Mouse (Mus musculus): ENCODE data around the gene Cep68. TPM values are rescaled to one million over a fixed set of nuclear protein-coding genes. Genes with fewer than 3 reads are reported as not detected.

The Cep68 gene
- polyA plus RNA-seq, 1 experiment from 2014 or later = 25.8 TPM

DNA sequence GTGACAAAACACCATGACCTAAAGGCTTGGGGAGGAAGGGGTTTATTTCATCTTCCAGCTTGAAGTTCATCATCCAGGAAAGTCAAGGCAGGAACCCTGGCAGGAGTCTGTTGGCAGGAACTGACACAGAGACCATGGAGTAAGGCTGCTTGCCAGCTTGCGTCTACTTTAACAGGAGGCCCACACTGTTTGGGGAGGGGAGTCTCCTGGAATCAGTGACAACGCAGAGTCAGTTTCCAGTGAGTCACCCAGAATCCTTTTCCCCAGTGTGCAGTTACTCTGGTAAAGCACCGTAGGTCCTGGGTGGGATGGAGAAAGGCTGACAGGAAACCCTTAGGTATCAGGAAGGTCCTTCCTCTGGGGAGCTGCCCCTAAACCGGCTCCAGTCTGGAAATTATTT is 5.6 kb upstream of the Cep68 start:
- Histone ChIP-seq H3K27ac (ENCODE audit: low read depth, low read length) (no peak overlapping the region), H3K4me3 (ENCODE audit: low read length) (no peak overlapping the region), H3K9me3 (ENCODE audit: control insufficient read depth, low read length) (no peaks in the 10 kb centered on the region), H3K36me3 (ENCODE audit: control insufficient read depth, insufficient read depth, low read length) (no peaks in the 10 kb centered on the region), H3K9ac (ENCODE audit: low read depth, low read length) (no peak overlapping the region), H3K4me1 (ENCODE audit: control insufficient read depth, insufficient read depth, low read depth, low read length) (no peaks in the 10 kb centered on the region), H3K4me2 (ENCODE audit: low read length) (no peak overlapping the region), H3K27me3 (replicated peaks; ENCODE audit: control insufficient read depth, insufficient read depth, low read length) (no peaks in the 10 kb centered on the region)
- 84% methylated on average over 4 of the region's 4 CpGs for WGBS
- ATAC-seq = no peak

DNA sequence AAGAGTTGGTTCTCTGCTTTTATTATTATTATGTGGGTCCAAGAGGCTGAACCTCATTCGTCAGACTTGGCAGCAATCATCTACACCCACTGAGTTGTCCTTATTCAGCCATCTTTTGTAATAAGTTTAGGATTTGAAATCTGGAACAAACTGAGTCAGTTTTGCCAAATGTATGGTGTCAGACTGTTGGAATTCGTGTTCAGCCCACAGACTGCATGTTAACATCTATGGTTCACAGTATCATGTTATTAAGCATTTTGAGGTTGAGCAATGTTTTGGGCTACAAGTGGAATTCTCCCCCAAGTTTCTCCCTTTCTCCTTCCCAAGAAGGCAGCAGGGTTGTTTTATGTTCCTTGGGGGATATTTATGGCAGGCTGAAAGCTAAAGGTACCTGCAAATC is 3.9 kb upstream of the Cep68 start:
- peaks cover 4% of the 10 kb centered on the region for H3K4me1 ChIP-seq (ENCODE audit: control insufficient read depth, insufficient read depth, low read depth, low read length)
- H3K27ac ChIP-seq (ENCODE audit: low read depth, low read length) = no peak overlapping the region
- WGBS = 77% methylated on average over 2 of the region's 2 CpGs
- H3K27me3 ChIP-seq (replicated peaks; ENCODE audit: control insufficient read depth, insufficient read depth, low read length) = no peaks in the 10 kb centered on the region
- no peak for ATAC-seq
- no peaks in the 10 kb centered on the region for H3K9me3 ChIP-seq (ENCODE audit: control insufficient read depth, low read length)
- no peak overlapping the region for H3K4me3 ChIP-seq (ENCODE audit: low read length)
- H3K36me3 ChIP-seq (ENCODE audit: control insufficient read depth, insufficient read depth, low read length) = no peaks in the 10 kb centered on the region
- H3K9ac ChIP-seq (ENCODE audit: low read depth, low read length) = no peak overlapping the region
- H3K4me2 ChIP-seq (ENCODE audit: low read length) = no peak overlapping the region

DNA sequence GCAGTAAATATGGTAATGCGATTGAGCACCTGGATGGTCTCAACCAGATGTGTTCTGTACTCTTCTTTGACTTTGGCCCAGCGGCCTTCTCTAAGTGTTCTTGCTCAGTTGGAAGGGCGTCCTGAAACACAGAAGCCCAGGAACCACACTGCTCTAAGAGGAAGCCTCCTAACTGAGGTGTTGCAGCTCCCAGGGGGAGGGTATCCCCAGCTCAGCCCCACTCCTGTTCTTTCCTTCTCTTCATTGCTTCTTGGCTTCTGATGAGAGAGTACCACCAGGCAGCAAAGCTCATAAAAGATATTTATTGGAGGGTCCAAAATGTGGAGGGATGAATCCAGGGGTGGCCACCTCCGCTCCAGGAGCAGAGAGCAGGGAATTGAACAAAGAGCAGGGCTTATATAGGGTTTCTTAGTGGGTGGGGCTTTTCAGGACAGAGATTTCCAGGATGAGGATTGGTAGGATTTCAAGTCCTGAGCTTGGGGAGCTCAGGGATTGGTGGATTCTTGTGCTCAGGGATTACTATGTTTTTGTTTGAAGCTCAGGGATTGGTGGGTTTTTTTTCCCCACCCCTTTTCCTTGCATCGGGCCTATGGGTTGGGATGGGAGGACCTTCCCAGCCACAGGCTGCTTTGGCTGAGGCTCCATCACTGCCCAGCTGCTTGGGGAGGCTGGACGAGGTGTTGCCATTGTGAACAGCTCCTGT is 1.4 kb upstream of the Cep68 start:
- ATAC-seq = no peak
- no peak overlapping the region for H3K9ac ChIP-seq (ENCODE audit: low read depth, low read length)
- peaks cover 20% of the 10 kb centered on the region for H3K4me1 ChIP-seq (ENCODE audit: control insufficient read depth, insufficient read depth, low read depth, low read length)
- 86% methylated on average over 6 of the region's 6 CpGs for WGBS
- H3K27me3 ChIP-seq (replicated peaks; ENCODE audit: control insufficient read depth, insufficient read depth, low read length) = no peaks in the 10 kb centered on the region
- no peak overlapping the region for H3K27ac ChIP-seq (ENCODE audit: low read depth, low read length)
- no peak overlapping the region for H3K4me3 ChIP-seq (ENCODE audit: low read length)
- no peaks in the 10 kb centered on the region for H3K9me3 ChIP-seq (ENCODE audit: control insufficient read depth, low read length)
- H3K4me2 ChIP-seq (ENCODE audit: low read length) = no peak overlapping the region
- no peaks in the 10 kb centered on the region for H3K36me3 ChIP-seq (ENCODE audit: control insufficient read depth, insufficient read depth, low read length)

DNA sequence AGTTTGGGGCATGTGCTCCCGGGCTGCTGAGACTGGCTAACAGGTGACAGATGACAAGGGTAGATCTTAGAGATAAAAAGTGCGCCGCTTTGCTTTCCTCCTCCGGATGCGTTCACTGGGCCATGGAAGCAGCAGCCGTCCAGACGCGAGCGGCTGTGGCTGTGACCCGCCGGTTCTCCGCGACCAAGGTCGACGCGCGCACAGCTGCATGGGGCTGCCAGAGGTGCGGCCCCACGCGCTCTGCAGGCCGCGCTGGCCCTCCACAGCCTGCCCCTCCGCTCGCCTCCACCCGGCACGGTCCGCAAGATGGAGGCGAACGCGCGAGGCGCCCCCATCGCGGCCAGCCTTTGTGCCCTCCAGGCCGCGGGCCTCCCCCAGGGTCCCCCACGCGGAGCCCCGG is 389 bp downstream of the Cep68 start:
- Histone ChIP-seq H3K27ac (ENCODE audit: low read depth, low read length) (peak overlapping the region; percentile 89), H3K9me3 (ENCODE audit: control insufficient read depth, low read length) (no peaks in the 10 kb centered on the region), H3K36me3 (ENCODE audit: control insufficient read depth, insufficient read depth, low read length) (no peaks in the 10 kb centered on the region), H3K9ac (ENCODE audit: low read depth, low read length) (peak overlapping the region; percentile 97), H3K4me1 (ENCODE audit: control insufficient read depth, insufficient read depth, low read depth, low read length) (peaks cover 20% of the 10 kb centered on the region), H3K27me3 (replicated peaks; ENCODE audit: control insufficient read depth, insufficient read depth, low read length) (no peaks in the 10 kb centered on the region), H3K4me2 (ENCODE audit: low read length) (peak overlapping the region; percentile 58), H3K4me3 (ENCODE audit: low read length) (peak overlapping the region; percentile 93)
- 0% methylated on average over 35 of the region's 39 CpGs for WGBS
- peak; percentile 78 for ATAC-seq

DNA sequence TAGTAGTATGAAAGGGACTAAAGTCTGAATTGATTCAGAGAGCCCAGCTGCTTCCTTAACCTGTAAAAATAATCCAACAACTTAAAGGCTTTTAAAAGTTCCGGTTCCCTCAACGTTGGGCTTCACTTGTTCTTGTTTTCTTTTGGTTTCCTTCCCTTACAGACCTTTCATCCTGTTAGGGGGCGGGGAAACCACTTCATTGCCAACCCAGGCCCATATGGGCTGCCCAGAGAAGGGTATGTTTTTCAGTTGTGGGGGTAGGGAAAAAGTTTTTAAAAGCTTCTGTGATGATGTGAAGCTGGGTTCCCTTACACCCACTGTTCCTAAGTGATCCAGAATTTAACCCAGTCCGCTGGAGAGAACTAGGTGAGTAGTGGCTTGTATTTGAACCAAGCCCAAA is 952 bp downstream of the Cep68 start:
- no peaks in the 10 kb centered on the region for H3K27me3 ChIP-seq (replicated peaks; ENCODE audit: control insufficient read depth, insufficient read depth, low read length)
- no peak for ATAC-seq
- H3K4me1 ChIP-seq (ENCODE audit: control insufficient read depth, insufficient read depth, low read depth, low read length) = peaks cover 20% of the 10 kb centered on the region
- no peaks in the 10 kb centered on the region for H3K36me3 ChIP-seq (ENCODE audit: control insufficient read depth, insufficient read depth, low read length)
- H3K4me2 ChIP-seq (ENCODE audit: low read length) = peak overlapping the region; percentile 58
- peak overlapping the region; percentile 93 for H3K4me3 ChIP-seq (ENCODE audit: low read length)
- WGBS = 14% methylated on average over 4 of the region's 4 CpGs
- H3K27ac ChIP-seq (ENCODE audit: low read depth, low read length) = no peak overlapping the region
- no peaks in the 10 kb centered on the region for H3K9me3 ChIP-seq (ENCODE audit: control insufficient read depth, low read length)
- 0 out of 2 replicates have a peak overlapping the region, but pooled peaks have one; percentile 15 for H3K9ac ChIP-seq (ENCODE audit: low read depth, low read length)

DNA sequence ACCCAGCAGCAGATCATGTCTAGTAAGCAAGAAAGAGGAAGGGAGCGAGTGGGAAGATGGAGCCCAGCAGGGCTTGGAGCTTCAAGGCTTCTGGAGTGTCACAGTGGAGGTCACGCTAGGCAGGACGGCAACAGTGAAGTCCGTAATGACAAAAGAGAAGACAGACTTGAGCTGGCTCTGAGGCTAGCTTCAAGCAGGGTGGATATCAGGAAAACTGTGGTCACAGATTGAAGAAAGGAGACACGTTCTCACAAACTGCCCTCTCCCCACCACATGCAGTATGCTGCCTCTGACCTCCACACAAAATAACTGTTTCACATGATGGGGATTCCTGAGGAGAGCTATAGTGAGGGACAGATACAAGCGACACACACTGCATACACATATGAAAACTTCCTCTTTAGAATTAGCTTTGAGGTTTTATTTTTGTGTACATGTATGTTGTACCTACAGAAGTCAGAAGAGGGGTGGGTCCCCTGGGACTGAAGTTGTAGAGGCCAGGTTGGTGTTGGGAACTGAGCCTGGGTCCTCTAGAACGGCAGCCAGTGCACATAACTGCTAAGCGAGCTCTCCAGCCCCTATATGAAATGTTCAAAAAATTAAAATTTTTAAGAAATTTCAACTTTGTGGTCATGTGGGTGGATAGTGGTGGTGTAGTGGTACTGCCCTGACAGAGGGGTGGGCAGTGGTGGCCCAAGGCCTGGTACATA is 1.9 kb downstream of the Cep68 start:
- H3K9me3 ChIP-seq (ENCODE audit: control insufficient read depth, low read length) = no peaks in the 10 kb centered on the region
- H3K4me1 ChIP-seq (ENCODE audit: control insufficient read depth, insufficient read depth, low read depth, low read length) = peaks cover 20% of the 10 kb centered on the region
- H3K4me2 ChIP-seq (ENCODE audit: low read length) = peak overlapping the region; percentile 58
- H3K27me3 ChIP-seq (replicated peaks; ENCODE audit: control insufficient read depth, insufficient read depth, low read length) = no peaks in the 10 kb centered on the region
- no peak overlapping the region for H3K4me3 ChIP-seq (ENCODE audit: low read length)
- H3K36me3 ChIP-seq (ENCODE audit: control insufficient read depth, insufficient read depth, low read length) = no peaks in the 10 kb centered on the region
- H3K9ac ChIP-seq (ENCODE audit: low read depth, low read length) = no peak overlapping the region
- no peak for ATAC-seq
- 68% methylated on average over 8 of the region's 8 CpGs for WGBS
- no peak overlapping the region for H3K27ac ChIP-seq (ENCODE audit: low read depth, low read length)

DNA sequence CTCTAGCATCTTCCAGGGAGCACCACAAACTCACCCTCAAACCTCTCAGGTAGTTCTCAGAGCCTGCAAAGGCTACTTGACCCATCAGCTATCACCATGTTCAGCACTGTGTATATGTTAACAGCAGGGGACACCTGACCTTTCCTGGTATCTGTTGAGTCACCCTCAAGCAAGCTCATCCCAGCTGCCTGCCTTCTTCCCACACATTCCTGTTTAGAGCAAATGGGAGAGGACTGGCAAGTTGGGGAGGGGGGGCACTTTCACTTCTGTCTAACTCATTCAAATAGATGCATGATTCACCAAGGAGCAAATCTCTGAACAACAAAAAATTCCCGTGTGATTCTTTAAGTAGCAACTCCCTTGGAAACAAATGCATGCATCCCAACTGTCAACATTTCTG is 2.6 kb downstream of the Cep68 start:
- no peak for ATAC-seq
- H3K9ac ChIP-seq (ENCODE audit: low read depth, low read length) = no peak overlapping the region
- H3K4me2 ChIP-seq (ENCODE audit: low read length) = no peak overlapping the region; the same call in 1 of the 2 replicates
- H3K36me3 ChIP-seq (ENCODE audit: control insufficient read depth, insufficient read depth, low read length) = no peaks in the 10 kb centered on the region
- WGBS = 64% methylated on average over 1 of the region's 1 CpGs
- H3K9me3 ChIP-seq (ENCODE audit: control insufficient read depth, low read length) = no peaks in the 10 kb centered on the region
- H3K4me1 ChIP-seq (ENCODE audit: control insufficient read depth, insufficient read depth, low read depth, low read length) = peaks cover 20% of the 10 kb centered on the region
- no peak overlapping the region for H3K27ac ChIP-seq (ENCODE audit: low read depth, low read length)
- no peak overlapping the region for H3K4me3 ChIP-seq (ENCODE audit: low read length)
- H3K27me3 ChIP-seq (replicated peaks; ENCODE audit: control insufficient read depth, insufficient read depth, low read length) = no peaks in the 10 kb centered on the region

DNA sequence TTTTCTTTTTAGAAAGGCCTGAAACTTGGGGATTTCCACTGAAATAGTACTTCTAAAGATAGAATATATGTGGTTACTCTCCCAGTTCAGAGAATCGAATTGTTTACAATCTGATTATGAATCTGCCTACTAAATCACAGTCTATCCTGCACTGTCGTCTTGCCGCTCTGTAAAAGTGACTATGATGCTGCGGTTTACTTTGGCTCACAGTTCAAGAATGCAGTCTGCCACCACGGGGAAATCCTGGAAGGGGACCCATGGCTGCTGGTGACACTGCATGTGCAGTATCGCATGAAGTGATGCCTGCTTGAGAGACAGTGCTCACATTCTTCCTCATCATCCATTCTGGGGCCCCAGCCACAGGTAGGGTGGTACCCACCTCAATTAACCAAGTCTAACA is 3.9 kb downstream of the Cep68 start:
- no peak for ATAC-seq

DNA sequence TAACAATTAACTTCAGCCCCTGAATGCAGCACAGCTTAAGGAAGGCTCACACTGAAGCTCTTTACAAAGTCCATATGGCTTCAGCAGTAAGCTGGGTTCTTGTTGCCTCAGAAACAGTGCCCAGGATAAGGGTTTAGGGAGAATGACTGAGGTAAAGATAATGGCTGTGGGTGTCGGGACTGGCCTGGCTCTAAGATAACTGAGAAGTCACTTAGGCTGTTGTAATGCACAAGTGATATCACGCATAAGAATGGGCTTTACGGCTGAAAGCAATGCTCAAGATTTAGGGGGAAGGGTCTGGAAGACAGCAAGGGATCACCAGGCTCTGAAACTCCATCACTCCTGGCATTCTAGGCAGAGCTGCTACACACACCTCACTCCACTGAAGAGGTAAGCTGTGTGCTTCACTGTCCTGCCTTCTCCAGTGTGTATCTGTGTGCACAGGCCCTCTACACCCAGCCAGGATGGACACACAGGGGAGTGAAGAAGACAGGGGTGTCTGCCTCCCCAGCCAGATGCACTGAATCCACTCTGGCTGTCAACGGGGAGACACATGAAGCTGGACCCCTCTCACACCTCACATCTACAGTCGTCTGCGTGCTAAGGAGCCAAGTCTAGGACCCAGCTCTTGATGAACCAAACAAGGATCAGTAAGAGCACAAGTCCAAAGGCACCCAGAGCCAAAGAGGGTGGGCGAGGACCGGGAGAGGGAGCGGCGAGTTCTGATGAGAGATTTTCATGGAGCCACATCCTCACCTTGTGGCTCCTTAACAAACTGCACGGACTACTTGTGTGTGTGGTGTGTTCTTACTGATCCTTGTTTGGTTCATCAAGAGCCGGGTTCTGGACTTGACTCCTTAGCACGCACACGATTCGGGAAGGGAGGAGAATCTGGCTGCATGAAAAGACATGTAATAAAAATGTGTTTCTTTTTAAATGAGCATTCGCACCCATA is 4.6 kb downstream of the Cep68 start:
- no peaks in the 10 kb centered on the region for H3K9me3 ChIP-seq (ENCODE audit: control insufficient read depth, low read length)
- no peak overlapping the region for H3K27ac ChIP-seq (ENCODE audit: low read depth, low read length)
- no peak overlapping the region for H3K9ac ChIP-seq (ENCODE audit: low read depth, low read length)
- no peak overlapping the region for H3K4me3 ChIP-seq (ENCODE audit: low read length)
- peaks cover 8% of the 10 kb centered on the region for H3K36me3 ChIP-seq (ENCODE audit: control insufficient read depth, insufficient read depth, low read length)
- H3K4me2 ChIP-seq (ENCODE audit: low read length) = no peak overlapping the region
- no peak for ATAC-seq
- H3K27me3 ChIP-seq (replicated peaks; ENCODE audit: control insufficient read depth, insufficient read depth, low read length) = no peaks in the 10 kb centered on the region
- H3K4me1 ChIP-seq (ENCODE audit: control insufficient read depth, insufficient read depth, low read depth, low read length) = peaks cover 20% of the 10 kb centered on the region
- 81% methylated on average over 16 of the region's 16 CpGs for WGBS

More for the DNA sequence above, 3.9 kb downstream of the Cep68 start:
- Histone ChIP-seq H3K27ac (ENCODE audit: low read depth, low read length) (no peak overlapping the region), H3K9ac (ENCODE audit: low read depth, low read length) (no peak overlapping the region), H3K4me2 (ENCODE audit: low read length) (no peak overlapping the region), H3K27me3 (replicated peaks; ENCODE audit: control insufficient read depth, insufficient read depth, low read length) (no peaks in the 10 kb centered on the region), H3K9me3 (ENCODE audit: control insufficient read depth, low read length) (no peaks in the 10 kb centered on the region), H3K4me1 (ENCODE audit: control insufficient read depth, insufficient read depth, low read depth, low read length) (peaks cover 20% of the 10 kb centered on the region), H3K36me3 (ENCODE audit: control insufficient read depth, insufficient read depth, low read length) (peaks cover under 1% of the 10 kb centered on the region), H3K4me3 (ENCODE audit: low read length) (no peak overlapping the region)
- 90% methylated on average over 6 of the region's 6 CpGs for WGBS

Measured in hindbrain, embryonic 16.5 days (tissue).